Mouse (Mus musculus): ENCODE data around the gene 1700028P14Rik. TPM values are rescaled to one million over a fixed set of nuclear protein-coding genes. Genes with fewer than 3 reads are reported as not detected.

1700028P14Rik gene
- polyA plus RNA-seq, 1 experiment from 2014 or later, result not detected

DNA sequence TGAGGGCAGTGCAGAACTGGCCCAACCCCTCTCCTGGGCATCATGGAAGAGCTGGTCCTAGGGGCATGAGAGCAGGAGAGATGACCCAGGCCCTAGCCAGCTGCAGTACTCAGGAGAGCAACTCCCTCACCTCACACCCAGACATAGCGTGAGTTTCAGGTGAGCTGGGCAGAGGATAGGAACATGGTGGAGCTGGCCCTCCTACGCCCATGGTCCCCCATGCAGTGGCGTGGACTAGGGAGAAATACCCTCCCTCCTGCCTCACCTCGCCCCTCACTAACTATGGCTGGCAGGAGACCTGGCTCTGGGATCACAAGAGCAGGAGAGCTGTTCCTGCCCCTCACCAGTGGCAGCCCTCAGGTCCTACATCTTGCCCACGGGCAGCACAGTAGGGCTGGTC is 8.8 kb downstream of the 1700028P14Rik start:
- no peaks in the 10 kb centered on the region for H3K4me1 ChIP-seq (replicated peaks; ENCODE audit: control insufficient read depth, insufficient read depth, low read length)
- no peaks in the 10 kb centered on the region for H3K9me3 ChIP-seq (ENCODE audit: control insufficient read depth, low read length)
- no peaks in the 10 kb centered on the region for H3K36me3 ChIP-seq (ENCODE audit: control insufficient read depth, insufficient read depth, low read length)
- DNase-seq (ENCODE audit: low spot score) (no peak), ATAC-seq (replicated peaks; ENCODE audit: low FRiP score) (no peak)
- no peak overlapping the region for H3K27ac ChIP-seq (ENCODE audit: low read depth, low read length)
- no peak overlapping the region for H3K4me2 ChIP-seq
- no peak overlapping the region for H3K9ac ChIP-seq (ENCODE audit: low read depth, low read length)
- no peaks in the 10 kb centered on the region for H3K27me3 ChIP-seq (replicated peaks; ENCODE audit: control insufficient read depth, insufficient read depth, low read length)
- H3K4me3 ChIP-seq (ENCODE audit: low read depth, low read length), result no peak overlapping the region
- WGBS, result 76% methylated on average over 5 of the region's 5 CpGs

GRCm38 (mm10) chr19:23636786-23637185 is 15.8 kb downstream of the 1700028P14Rik start:
- Histone ChIP-seq H3K27me3 (replicated peaks; ENCODE audit: control insufficient read depth, insufficient read depth, low read length) (no peaks in the 10 kb centered on the region), H3K4me1 (replicated peaks; ENCODE audit: control insufficient read depth, insufficient read depth, low read length) (no peaks in the 10 kb centered on the region), H3K9ac (ENCODE audit: low read depth, low read length) (no peak overlapping the region), H3K9me3 (ENCODE audit: control insufficient read depth, low read length) (no peaks in the 10 kb centered on the region), H3K4me2 (no peak overlapping the region), H3K36me3 (ENCODE audit: control insufficient read depth, insufficient read depth, low read length) (no peaks in the 10 kb centered on the region), H3K4me3 (ENCODE audit: low read depth, low read length) (no peak overlapping the region), H3K27ac (ENCODE audit: low read depth, low read length) (no peak overlapping the region)
- DNase-seq (ENCODE audit: low spot score) (no peak), ATAC-seq (replicated peaks; ENCODE audit: low FRiP score) (no peak)
- 76% methylated on average over 5 of the region's 5 CpGs for WGBS

- Histone ChIP-seq H3K9me3 (ENCODE audit: control insufficient read depth, low read length) (no peaks in the 10 kb centered on the region), H3K4me1 (replicated peaks; ENCODE audit: control insufficient read depth, insufficient read depth, low read length) (no peaks in the 10 kb centered on the region), H3K4me2 (no peak overlapping the region), H3K4me3 (ENCODE audit: low read depth, low read length) (no peak overlapping the region), H3K27ac (ENCODE audit: low read depth, low read length) (no peak overlapping the region), H3K36me3 (ENCODE audit: control insufficient read depth, insufficient read depth, low read length) (no peaks in the 10 kb centered on the region), H3K9ac (ENCODE audit: low read depth, low read length) (no peak overlapping the region), H3K27me3 (replicated peaks; ENCODE audit: control insufficient read depth, insufficient read depth, low read length) (no peaks in the 10 kb centered on the region)
- DNase-seq (ENCODE audit: low spot score) (no peak), ATAC-seq (replicated peaks; ENCODE audit: low FRiP score) (no peak)
- WGBS, result 80% methylated on average over 11 of the region's 11 CpGs
These were observed 20.8 kb downstream of the 1700028P14Rik start for GRCm38 (mm10) chr19:23631611-23632492.

DNA sequence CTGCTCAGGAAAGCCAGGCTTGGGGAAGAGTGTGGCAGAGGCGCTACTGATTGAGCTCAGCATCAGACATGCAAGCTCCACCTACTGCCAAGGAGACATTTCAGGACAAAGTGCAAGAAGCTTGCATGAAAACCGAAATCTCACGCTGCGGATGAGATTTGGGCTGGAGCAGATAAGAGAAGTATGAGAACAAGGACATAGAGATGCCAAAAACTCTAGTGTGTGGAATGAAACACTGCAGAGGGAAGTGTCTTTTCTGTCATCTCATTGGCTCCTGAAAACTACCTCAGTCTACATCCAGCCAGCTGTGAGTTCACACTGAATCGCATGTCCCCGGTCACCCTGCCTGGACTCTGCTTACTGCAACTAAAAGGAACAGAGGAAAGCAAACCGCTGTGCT is 38.3 kb downstream of the 1700028P14Rik start:
- no peak overlapping the region for H3K4me3 ChIP-seq (ENCODE audit: low read depth, low read length)
- no peaks in the 10 kb centered on the region for H3K27me3 ChIP-seq (replicated peaks; ENCODE audit: control insufficient read depth, insufficient read depth, low read length)
- DNase-seq (ENCODE audit: low spot score), result no peak
- H3K27ac ChIP-seq (ENCODE audit: low read depth, low read length), result no peak overlapping the region
- H3K9ac ChIP-seq (ENCODE audit: low read depth, low read length), result no peak overlapping the region
- WGBS, result 77% methylated on average over 7 of the region's 7 CpGs
- H3K4me2 ChIP-seq, result no peak overlapping the region
- no peak for ATAC-seq (replicated peaks; ENCODE audit: low FRiP score)
- H3K4me1 ChIP-seq (replicated peaks; ENCODE audit: control insufficient read depth, insufficient read depth, low read length), result no peaks in the 10 kb centered on the region
- no peaks in the 10 kb centered on the region for H3K36me3 ChIP-seq (ENCODE audit: control insufficient read depth, insufficient read depth, low read length)
- H3K9me3 ChIP-seq (ENCODE audit: control insufficient read depth, low read length), result no peaks in the 10 kb centered on the region

DNA sequence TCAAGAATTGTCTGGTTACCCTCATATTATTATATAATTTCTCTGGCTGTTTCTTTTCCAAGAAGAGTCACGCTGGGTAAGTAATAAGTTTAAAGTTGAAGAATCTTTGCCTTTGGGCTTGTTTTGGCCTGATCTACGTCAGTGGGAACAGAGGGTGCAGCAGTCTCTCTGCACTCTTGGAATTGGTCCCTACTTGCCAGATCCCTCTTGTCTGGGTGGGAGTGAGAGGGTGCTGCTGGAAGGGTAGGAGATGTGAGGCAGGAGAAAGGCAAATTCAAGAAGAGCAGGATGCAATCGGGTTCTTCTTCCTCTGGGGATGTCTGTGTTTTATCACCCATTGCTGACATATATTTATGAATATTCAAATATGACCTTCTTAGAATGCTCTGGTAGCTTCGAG is 42.9 kb downstream of the 1700028P14Rik start:
- Histone ChIP-seq H3K27ac (ENCODE audit: low read depth, low read length) (no peak overlapping the region), H3K4me3 (ENCODE audit: low read depth, low read length) (no peak overlapping the region), H3K27me3 (replicated peaks; ENCODE audit: control insufficient read depth, insufficient read depth, low read length) (no peaks in the 10 kb centered on the region), H3K9ac (ENCODE audit: low read depth, low read length) (no peak overlapping the region), H3K4me2 (no peak overlapping the region), H3K36me3 (ENCODE audit: control insufficient read depth, insufficient read depth, low read length) (no peaks in the 10 kb centered on the region), H3K9me3 (ENCODE audit: control insufficient read depth, low read length) (no peaks in the 10 kb centered on the region), H3K4me1 (replicated peaks; ENCODE audit: control insufficient read depth, insufficient read depth, low read length) (no peaks in the 10 kb centered on the region)
- DNase-seq (ENCODE audit: low spot score), result no peak
- 67% methylated on average over 4 of the region's 4 CpGs for WGBS
- no peak for ATAC-seq (replicated peaks; ENCODE audit: low FRiP score)

DNA sequence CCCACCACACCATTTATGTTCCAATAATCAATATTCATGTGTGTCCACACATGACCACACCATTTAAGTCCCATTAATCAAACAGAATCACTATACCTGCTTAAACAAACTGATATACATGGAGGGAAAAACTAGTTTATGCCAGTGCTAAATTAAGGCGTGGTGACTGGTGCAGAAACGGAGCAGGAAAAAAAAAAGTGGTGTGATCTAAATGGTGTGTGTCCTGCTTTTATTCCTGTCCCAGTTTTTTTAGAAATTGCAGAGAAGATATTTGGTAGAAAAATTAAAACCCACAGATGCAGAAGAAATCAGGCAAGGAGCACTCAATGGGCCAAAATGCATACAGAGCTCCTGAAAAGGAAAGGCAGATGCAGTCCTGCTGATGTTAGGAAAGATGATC is 44.7 kb downstream of the 1700028P14Rik start:
- 83% methylated on average over 2 of the region's 2 CpGs for WGBS

GRCm38 (mm10) chr19:23594950-23595349 is 57.7 kb downstream of the 1700028P14Rik start:
- no peak overlapping the region for H3K9ac ChIP-seq (ENCODE audit: low read depth, low read length)
- no peaks in the 10 kb centered on the region for H3K27me3 ChIP-seq (replicated peaks; ENCODE audit: control insufficient read depth, insufficient read depth, low read length)
- no peaks in the 10 kb centered on the region for H3K4me1 ChIP-seq (replicated peaks; ENCODE audit: control insufficient read depth, insufficient read depth, low read length)
- no peak overlapping the region for H3K4me3 ChIP-seq (ENCODE audit: low read depth, low read length)
- DNase-seq (ENCODE audit: low spot score), result no peak
- H3K9me3 ChIP-seq (ENCODE audit: control insufficient read depth, low read length), result no peaks in the 10 kb centered on the region
- H3K4me2 ChIP-seq, result no peak overlapping the region
- H3K27ac ChIP-seq (ENCODE audit: low read depth, low read length), result no peak overlapping the region
- ATAC-seq (replicated peaks; ENCODE audit: low FRiP score), result no peak
- WGBS, result 84% methylated on average over 3 of the region's 3 CpGs
- no peaks in the 10 kb centered on the region for H3K36me3 ChIP-seq (ENCODE audit: control insufficient read depth, insufficient read depth, low read length)

More for the DNA sequence above, 44.7 kb downstream of the 1700028P14Rik start:
- no peak overlapping the region for H3K27ac ChIP-seq (ENCODE audit: low read depth, low read length)
- ATAC-seq (replicated peaks; ENCODE audit: low FRiP score) (no peak), DNase-seq (ENCODE audit: low spot score) (no peak)
- H3K4me3 ChIP-seq (ENCODE audit: low read depth, low read length), result no peak overlapping the region
- H3K4me2 ChIP-seq, result no peak overlapping the region
- no peaks in the 10 kb centered on the region for H3K36me3 ChIP-seq (ENCODE audit: control insufficient read depth, insufficient read depth, low read length)
- no peak overlapping the region for H3K9ac ChIP-seq (ENCODE audit: low read depth, low read length)
- H3K9me3 ChIP-seq (ENCODE audit: control insufficient read depth, low read length), result no peaks in the 10 kb centered on the region
- H3K4me1 ChIP-seq (replicated peaks; ENCODE audit: control insufficient read depth, insufficient read depth, low read length), result no peaks in the 10 kb centered on the region
- H3K27me3 ChIP-seq (replicated peaks; ENCODE audit: control insufficient read depth, insufficient read depth, low read length), result no peaks in the 10 kb centered on the region

DNA sequence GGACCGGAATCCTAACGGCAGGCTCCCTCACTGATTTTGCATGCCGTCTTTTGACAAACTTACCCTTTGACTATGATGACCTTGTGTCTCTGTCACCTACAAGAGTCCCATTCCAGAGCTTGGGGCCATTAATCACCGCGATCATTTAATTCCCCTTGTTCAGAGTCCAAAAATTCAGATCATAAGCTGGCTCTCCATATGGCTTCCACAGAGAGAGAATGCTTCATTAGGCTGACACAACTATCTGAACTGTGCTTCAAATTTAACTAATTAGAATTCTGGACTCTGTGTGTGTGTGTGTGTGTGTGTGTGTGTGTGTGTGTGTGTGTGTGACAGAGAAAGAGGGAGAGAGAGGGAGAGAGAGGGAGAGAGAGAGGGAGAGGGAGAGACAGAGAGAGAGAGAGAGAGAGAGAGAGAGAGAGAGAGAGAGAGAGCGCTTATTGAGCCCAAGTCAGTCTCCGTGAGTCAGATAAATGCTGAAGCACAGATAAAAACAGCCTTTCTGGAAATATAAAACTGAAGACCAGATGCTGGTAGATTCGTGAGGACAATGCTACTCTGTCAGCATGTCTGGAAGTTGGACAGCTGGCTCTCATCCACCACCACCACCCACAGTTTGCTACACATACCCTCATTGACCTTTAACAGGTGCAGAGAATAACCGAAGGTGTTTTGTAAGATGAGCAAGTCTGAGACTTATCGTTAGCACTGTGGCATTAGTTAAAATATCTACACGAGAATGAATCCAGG is 73.8 kb downstream of the 1700028P14Rik start:
- H3K27me3 ChIP-seq (replicated peaks; ENCODE audit: control insufficient read depth, insufficient read depth, low read length), result no peaks in the 10 kb centered on the region
- 82% methylated on average over 11 of the region's 11 CpGs for WGBS
- no peaks in the 10 kb centered on the region for H3K9me3 ChIP-seq (ENCODE audit: control insufficient read depth, low read length)
- no peak overlapping the region for H3K27ac ChIP-seq (ENCODE audit: low read depth, low read length)
- H3K4me1 ChIP-seq (replicated peaks; ENCODE audit: control insufficient read depth, insufficient read depth, low read length), result no peaks in the 10 kb centered on the region
- no peak overlapping the region for H3K4me3 ChIP-seq (ENCODE audit: low read depth, low read length)
- DNase-seq (ENCODE audit: low spot score) (no peak), ATAC-seq (replicated peaks; ENCODE audit: low FRiP score) (no peak)
- H3K36me3 ChIP-seq (ENCODE audit: control insufficient read depth, insufficient read depth, low read length), result no peaks in the 10 kb centered on the region
- H3K4me2 ChIP-seq, result no peak overlapping the region
- no peak overlapping the region for H3K9ac ChIP-seq (ENCODE audit: low read depth, low read length)

Data from liver, embryonic 11.5 days (tissue).